Mouse (Mus musculus) liver, embryonic 12.5 days (tissue): ENCODE measurements around the gene Pxk. TPM values are rescaled to one million over a fixed set of nuclear protein-coding genes. Genes with fewer than 3 reads are reported as not detected.

Experiments
- ATAC-seq: fragments of 200-750 bp; cut with Nextera tagmentation; 2 replicates; pipeline ENCODE4 v1.8.0; 2017; ENCODE audit warnings: moderate number of reproducible peaks, mild to moderate bottlenecking, moderate library complexity
- H3K27ac ChIP-seq: fragments of 300-500 bp; sonication (generic); 2 replicates; pipeline ENCODE4 v1.5.1; 2016; ENCODE audit warnings: mild to moderate bottlenecking
- H3K27me3 ChIP-seq: fragments of 300-500 bp; sonication (generic); replicated peaks from 2 replicates; pipeline ENCODE4 v1.6.1; 2016; ENCODE audit warnings: mild to moderate bottlenecking, moderate library complexity
- H3K36me3 ChIP-seq: fragments of 300-500 bp; sonication (generic); 2 replicates; pipeline ENCODE4 v1.6.1; 2016; ENCODE audit warnings: mild to moderate bottlenecking, moderate library complexity
- H3K4me1 ChIP-seq: fragments of 300-500 bp; sonication (generic); 2 replicates; pipeline ENCODE4 v1.6.1; 2016
- H3K4me2 ChIP-seq: fragments of 300-500 bp; sonication (generic); 2 replicates; pipeline ENCODE4 v1.6.1; 2016; ENCODE audit warnings: mild to moderate bottlenecking, moderate library complexity
- H3K4me3 ChIP-seq: fragments of 300-500 bp; sonication (generic); 2 replicates; pipeline ENCODE4 v1.5.1; 2016; ENCODE audit warnings: mild to moderate bottlenecking, moderate library complexity
- H3K9ac ChIP-seq: fragments of 300-500 bp; sonication (generic); 2 replicates; pipeline ENCODE4 v1.6.1; 2016; ENCODE audit warnings: mild to moderate bottlenecking, moderate library complexity
- H3K9me3 ChIP-seq: fragments of 300-500 bp; sonication (generic); replicated peaks from 2 replicates; pipeline ENCODE4 v1.6.1; 2016; ENCODE audit warnings: mild to moderate bottlenecking, moderate library complexity
- WGBS: fragments of 180-500 bp; shearing (Covaris S2); methylation state at CpG from one replicate; pipeline ENCODE4 v1.1.7; 2016; ENCODE audit not compliant: insufficient replicate concordance; 5-methylcytosine and 5-hydroxymethylcytosine counted together
- polyA plus RNA-seq: library from polyadenylated mRNA; unstranded; fragments of >200 nt; fragmentation: Nextera tagmentation; extraction: Ambion mirVana; gene quantifications from 2 replicates; pipeline ENCODE4 v1.2.1, GENCODE M21; 2016

Gene Pxk
- polyA plus RNA-seq, 1 experiment from 2014 or later: 13.3 TPM

- Histone ChIP-seq H3K36me3 (peaks cover 19% of the 10 kb centered on the region), H3K9me3 (no peaks in the 10 kb centered on the region), H3K27ac (no peak overlapping the region), H3K4me3 (no peak overlapping the region), H3K4me1 (peaks cover 7% of the 10 kb centered on the region; the same call in 1 of the 2 replicates), H3K4me2 (no peak overlapping the region), H3K27me3 (no peaks in the 10 kb centered on the region), H3K9ac (no peak overlapping the region)
- WGBS: 50% methylated on average over 8 of the region's 8 CpGs
- ATAC-seq: no peak
Measured at GRCm38 (mm10) chr14:8132789-8133188, 34.8 kb downstream of the Pxk start.

GRCm38 (mm10) chr14:8134234-8134633 is 36.2 kb downstream of the Pxk start:
- Histone ChIP-seq H3K4me2 (no peak overlapping the region), H3K4me3 (no peak overlapping the region), H3K27me3 (no peaks in the 10 kb centered on the region), H3K9ac (no peak overlapping the region), H3K36me3 (peaks cover 22% of the 10 kb centered on the region), H3K27ac (no peak overlapping the region), H3K4me1 (peaks cover 7% of the 10 kb centered on the region; the same call in 1 of the 2 replicates), H3K9me3 (no peaks in the 10 kb centered on the region)
- 53% methylated on average over 2 of the region's 2 CpGs for WGBS
- ATAC-seq: no peak

GRCm38 (mm10) chr14:8135130-8135529 is 37.1 kb downstream of the Pxk start:
- H3K36me3 ChIP-seq: peaks cover 31% of the 10 kb centered on the region
- H3K9ac ChIP-seq: no peak overlapping the region
- 82% methylated on average over 3 of the region's 3 CpGs for WGBS
- no peaks in the 10 kb centered on the region for H3K27me3 ChIP-seq
- H3K4me3 ChIP-seq: no peak overlapping the region
- no peak overlapping the region for H3K27ac ChIP-seq
- H3K9me3 ChIP-seq: no peaks in the 10 kb centered on the region
- ATAC-seq: no peak
- peaks cover 7% of the 10 kb centered on the region; the same call in 1 of the 2 replicates for H3K4me1 ChIP-seq
- H3K4me2 ChIP-seq: no peak overlapping the region

DNA sequence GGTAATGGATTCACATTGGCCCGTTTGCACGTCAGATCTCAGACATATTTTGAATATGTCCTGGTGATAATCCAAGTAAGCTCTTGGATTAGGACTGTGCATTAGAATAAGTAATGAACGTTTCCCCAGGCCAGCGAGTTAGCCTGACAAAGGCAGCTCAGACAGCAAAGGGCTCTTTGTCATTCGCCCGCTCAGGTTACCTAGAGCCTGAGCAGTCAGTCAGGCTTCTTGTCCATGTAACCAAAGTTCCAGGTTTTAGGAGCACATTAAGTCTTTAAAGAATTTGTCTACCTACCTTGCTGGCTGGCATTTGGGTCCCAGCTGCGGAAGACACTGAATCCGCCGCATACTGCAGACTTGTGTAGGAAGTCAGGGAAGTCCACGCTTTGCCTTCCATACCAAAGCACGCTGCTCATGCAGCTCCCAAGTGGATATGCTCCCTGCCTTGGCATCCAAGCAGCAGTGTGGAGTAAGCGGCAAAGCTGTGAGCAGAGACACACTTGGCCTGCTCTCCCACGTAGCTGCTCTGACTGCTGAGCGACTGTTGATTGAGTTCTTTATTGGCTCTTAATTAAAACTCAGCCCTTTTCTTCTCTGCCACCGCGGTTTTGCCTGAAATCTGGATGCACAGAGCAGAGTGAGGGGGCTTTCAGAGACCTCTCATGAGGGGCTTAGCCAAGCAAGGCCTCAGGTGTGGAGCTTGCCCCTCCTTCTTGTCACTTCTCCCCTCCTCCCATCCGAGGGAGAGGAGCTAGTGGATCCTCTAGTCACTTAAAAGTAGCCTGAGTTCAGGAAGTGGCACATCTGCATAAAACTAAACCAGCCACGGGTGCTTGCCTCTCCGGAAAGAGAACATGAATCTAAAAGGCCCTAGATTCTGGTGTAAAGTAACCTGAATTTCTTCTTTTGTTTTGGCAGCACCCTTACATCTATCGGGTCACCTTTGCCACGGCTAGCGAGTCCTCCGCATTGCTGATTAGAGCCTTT is 42.0 kb downstream of the Pxk start:
- Histone ChIP-seq H3K27me3 (no peaks in the 10 kb centered on the region), H3K4me2 (no peak overlapping the region), H3K36me3 (peaks cover 38% of the 10 kb centered on the region), H3K4me3 (no peak overlapping the region), H3K9me3 (no peaks in the 10 kb centered on the region), H3K27ac (no peak overlapping the region), H3K4me1 (no peaks in the 10 kb centered on the region), H3K9ac (no peak overlapping the region)
- ATAC-seq: no peak
- WGBS: 76% methylated on average over 23 of the region's 23 CpGs

DNA sequence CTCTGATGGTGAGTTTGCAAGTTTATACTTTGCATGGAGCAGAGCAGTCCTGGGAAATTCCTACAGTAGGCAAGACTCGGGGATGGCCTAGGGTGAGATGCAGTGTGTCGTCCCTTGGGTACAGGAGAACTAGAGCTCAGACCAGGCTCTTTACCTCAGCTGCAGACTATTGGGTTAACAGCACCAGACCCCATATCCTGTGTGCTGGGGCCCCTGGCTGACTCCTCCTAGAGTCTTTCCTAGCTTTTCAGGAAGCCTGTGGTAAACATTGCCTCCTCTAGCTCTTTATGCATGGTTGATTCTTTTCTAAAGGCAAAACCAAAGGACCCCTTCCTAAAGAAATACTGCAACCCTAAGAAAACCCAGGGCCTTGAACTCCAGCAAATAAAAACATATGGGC is 43.1 kb downstream of the Pxk start:
- Histone ChIP-seq H3K9me3 (no peaks in the 10 kb centered on the region), H3K27me3 (no peaks in the 10 kb centered on the region), H3K4me3 (no peak overlapping the region), H3K4me1 (no peaks in the 10 kb centered on the region), H3K27ac (no peak overlapping the region), H3K4me2 (no peak overlapping the region), H3K36me3 (peaks cover 45% of the 10 kb centered on the region), H3K9ac (no peak overlapping the region)
- no peak for ATAC-seq
- WGBS: 66% methylated on average over 2 of the region's 2 CpGs

DNA sequence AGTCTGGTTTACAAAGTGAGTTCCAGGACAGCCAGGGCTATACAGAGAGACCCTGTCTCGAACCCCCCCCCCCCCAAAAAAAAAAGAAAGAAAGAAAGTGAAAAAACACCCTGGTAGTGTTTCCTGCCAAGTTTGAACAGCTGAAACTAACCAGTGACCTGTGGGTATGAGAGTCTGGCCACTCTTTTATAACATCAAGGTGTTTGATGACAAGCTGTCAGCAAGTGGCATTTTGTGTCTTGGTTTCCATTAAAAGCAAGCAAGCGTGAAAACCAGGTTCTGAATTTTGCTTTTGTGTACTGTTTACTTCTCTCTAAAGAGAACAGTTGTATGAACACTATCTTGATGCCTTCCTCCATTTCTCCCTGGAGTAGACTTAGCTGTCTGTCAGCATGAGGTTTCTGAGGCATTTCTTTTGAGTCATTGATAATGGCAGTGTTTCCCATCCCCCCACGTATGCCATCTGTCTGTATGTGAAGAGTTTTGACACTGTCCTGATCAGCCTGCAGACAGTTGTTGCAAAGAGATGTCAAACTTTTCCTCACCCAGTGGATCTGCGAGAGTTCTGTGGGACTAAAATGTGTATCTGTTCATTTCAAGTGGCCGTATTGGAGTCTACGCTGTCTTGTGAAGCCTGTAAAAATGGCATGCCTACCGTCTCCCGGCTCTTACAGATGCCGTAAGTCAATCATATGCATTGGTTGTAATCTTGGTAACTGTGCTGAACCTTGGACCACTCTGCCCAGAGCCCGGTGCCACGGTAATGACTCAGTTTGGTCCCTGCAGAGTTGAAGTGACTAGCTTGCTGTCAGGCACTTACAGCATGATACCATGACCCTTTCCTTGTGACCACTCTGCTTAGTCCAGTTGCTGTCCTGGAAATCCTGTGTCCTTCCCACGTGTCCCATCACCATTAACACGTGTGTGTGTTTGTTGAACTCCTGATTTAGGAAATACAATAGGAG is 47.9 kb downstream of the Pxk start:
- no peaks in the 10 kb centered on the region for H3K4me1 ChIP-seq
- no peak overlapping the region for H3K9ac ChIP-seq
- no peaks in the 10 kb centered on the region for H3K9me3 ChIP-seq
- 83% methylated on average over 13 of the region's 13 CpGs for WGBS
- no peak overlapping the region for H3K4me2 ChIP-seq
- no peaks in the 10 kb centered on the region for H3K27me3 ChIP-seq
- H3K4me3 ChIP-seq: no peak overlapping the region
- no peak for ATAC-seq
- no peak overlapping the region for H3K27ac ChIP-seq
- H3K36me3 ChIP-seq: peaks cover 41% of the 10 kb centered on the region

DNA sequence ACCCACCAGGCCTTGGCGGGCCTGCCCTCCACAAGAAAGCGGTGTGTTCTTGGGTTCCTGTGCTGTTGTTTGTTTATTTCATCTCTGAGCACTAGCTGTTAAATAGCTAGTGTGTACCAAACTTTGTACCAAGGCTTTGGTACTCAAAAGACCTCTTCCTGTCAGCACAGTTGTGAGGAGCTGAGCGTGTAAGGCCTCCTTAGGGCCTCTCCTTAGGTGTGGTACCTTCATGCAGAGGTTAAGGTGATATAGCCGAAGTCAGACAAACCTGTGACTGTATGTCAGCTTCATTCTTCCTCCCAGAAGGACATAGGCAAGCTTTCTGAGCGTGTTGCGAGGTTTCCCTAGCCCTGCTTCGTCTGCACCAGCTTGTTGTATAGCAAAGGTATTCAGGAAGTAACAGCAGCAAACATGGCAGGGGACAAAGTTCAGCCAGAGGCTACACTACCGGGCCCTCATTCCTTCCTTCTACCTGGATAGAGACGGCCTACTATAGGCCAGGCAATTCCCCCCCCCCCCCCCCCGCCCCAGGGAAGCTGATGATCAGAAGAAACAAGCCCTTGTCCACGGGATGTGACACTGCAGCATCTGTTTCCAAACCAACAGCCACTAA is 48.7 kb downstream of the Pxk start:
- Histone ChIP-seq H3K4me2 (no peak overlapping the region), H3K4me3 (no peak overlapping the region), H3K27ac (no peak overlapping the region), H3K9me3 (no peaks in the 10 kb centered on the region), H3K4me1 (no peaks in the 10 kb centered on the region), H3K27me3 (no peaks in the 10 kb centered on the region), H3K9ac (no peak overlapping the region), H3K36me3 (peaks cover 40% of the 10 kb centered on the region)
- ATAC-seq: no peak
- 70% methylated on average over 11 of the region's 11 CpGs for WGBS

- 82% methylated on average over 8 of the region's 8 CpGs for WGBS
- ATAC-seq: no peak
Measured at GRCm38 (mm10) chr14:8148842-8149241, 50.8 kb downstream of the Pxk start.

GRCm38 (mm10) chr14:8151757-8152156 is 53.7 kb downstream of the Pxk start:
- no peaks in the 10 kb centered on the region for H3K27me3 ChIP-seq
- peaks cover 24% of the 10 kb centered on the region; the same call in 1 of the 2 replicates for H3K36me3 ChIP-seq
- no peak overlapping the region for H3K9ac ChIP-seq
- H3K27ac ChIP-seq: no peak overlapping the region
- ATAC-seq: no peak
- 89% methylated on average over 5 of the region's 5 CpGs for WGBS
- H3K9me3 ChIP-seq: no peaks in the 10 kb centered on the region
- H3K4me1 ChIP-seq: no peaks in the 10 kb centered on the region
- H3K4me3 ChIP-seq: no peak overlapping the region
- H3K4me2 ChIP-seq: no peak overlapping the region

More at GRCm38 (mm10) chr14:8148842-8149241, 50.8 kb downstream of the Pxk start:
- H3K27me3 ChIP-seq: no peaks in the 10 kb centered on the region
- H3K9ac ChIP-seq: no peak overlapping the region
- no peak overlapping the region for H3K4me2 ChIP-seq
- H3K4me1 ChIP-seq: no peaks in the 10 kb centered on the region
- peaks cover 46% of the 10 kb centered on the region for H3K36me3 ChIP-seq
- no peaks in the 10 kb centered on the region for H3K9me3 ChIP-seq
- no peak overlapping the region for H3K27ac ChIP-seq
- H3K4me3 ChIP-seq: no peak overlapping the region

GRCm38 (mm10) chr14:8154072-8154471 is 56.1 kb downstream of the Pxk start:
- 41% methylated on average over 3 of the region's 3 CpGs for WGBS
- no peak for ATAC-seq
- no peak overlapping the region for H3K9ac ChIP-seq
- no peaks in the 10 kb centered on the region for H3K27me3 ChIP-seq
- H3K27ac ChIP-seq: no peak overlapping the region
- H3K4me3 ChIP-seq: no peak overlapping the region
- H3K36me3 ChIP-seq: peaks cover 17% of the 10 kb centered on the region; the same call in 1 of the 2 replicates
- H3K4me1 ChIP-seq: no peaks in the 10 kb centered on the region
- no peaks in the 10 kb centered on the region for H3K9me3 ChIP-seq
- no peak overlapping the region for H3K4me2 ChIP-seq

DNA sequence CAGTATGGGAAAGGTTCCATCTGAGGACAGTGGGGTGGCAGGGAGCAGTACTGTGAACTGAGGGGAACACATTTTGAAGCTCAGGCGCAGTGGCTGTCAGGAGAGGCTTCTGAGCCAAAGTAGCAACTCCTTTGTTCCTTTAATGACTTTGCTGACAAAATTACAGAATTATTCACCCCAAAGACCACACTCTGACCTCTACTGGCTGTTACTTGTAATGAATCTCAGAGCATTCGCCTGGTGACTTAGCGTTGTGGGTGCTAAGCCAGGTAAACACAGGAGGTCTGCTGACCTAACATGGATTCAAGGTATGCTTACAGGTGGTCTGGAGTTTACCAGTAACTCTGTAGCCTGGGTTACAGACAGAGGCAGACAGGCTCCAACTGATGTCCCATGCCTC is 58.9 kb downstream of the Pxk start:
- ATAC-seq: no peak
- Histone ChIP-seq H3K4me2 (no peak overlapping the region), H3K36me3 (peaks cover 7% of the 10 kb centered on the region; the same call in 1 of the 2 replicates)

More for the DNA sequence above, 58.9 kb downstream of the Pxk start:
- no peak overlapping the region for H3K27ac ChIP-seq
- WGBS: 41% methylated on average over 3 of the region's 3 CpGs
- H3K9ac ChIP-seq: no peak overlapping the region
- H3K9me3 ChIP-seq: no peaks in the 10 kb centered on the region
- H3K4me3 ChIP-seq: no peak overlapping the region
- no peaks in the 10 kb centered on the region for H3K4me1 ChIP-seq
- H3K27me3 ChIP-seq: no peaks in the 10 kb centered on the region
